Mouse (Mus musculus) splenic B cell, adult 2 months (primary cell): ENCODE results near the gene Gm20219.

ENCODE experiments used
- DNase-seq: peaks from one replicate; pipeline ENCODE4 v3.0.0-alpha.2; 2011; ENCODE audit warnings: low read depth, low spot score
- H3K27me3 ChIP-seq: 2 replicates; pipeline ENCODE4 v1.6.1; 2012; ENCODE audit warnings: mild to moderate bottlenecking, low read length, moderate library complexity, mixed read lengths; ENCODE audit not compliant: control insufficient read depth, poor library complexity, insufficient read depth, severe bottlenecking
- H3K36me3 ChIP-seq: 2 replicates; pipeline ENCODE4 v1.6.1; 2012; ENCODE audit warnings: mild to moderate bottlenecking, low read length, moderate library complexity, mixed read lengths; ENCODE audit not compliant: control insufficient read depth, poor library complexity, insufficient read depth, severe bottlenecking

Gene Gm20219

DNA sequence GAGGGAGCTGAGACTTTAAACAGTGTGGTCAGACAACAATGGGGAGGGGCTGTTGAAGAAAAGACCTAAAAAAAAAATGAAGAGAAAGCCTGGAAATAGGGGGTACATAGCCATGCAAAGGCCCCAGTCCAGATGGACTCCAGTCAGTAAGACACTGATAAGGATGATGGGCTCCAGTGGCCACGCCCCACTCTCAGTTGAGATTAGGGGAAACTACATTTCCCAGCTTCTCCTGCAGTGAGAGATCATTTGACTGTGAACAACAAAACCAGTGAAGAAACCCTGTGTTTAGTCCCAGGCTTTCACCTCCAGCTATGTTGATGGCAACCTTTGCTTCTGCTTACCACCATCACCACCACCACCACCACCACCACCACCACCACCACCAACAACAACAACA lies 8.2 kb downstream of the Gm20219 start:
- H3K27me3 ChIP-seq: no peaks in the 10 kb centered on the region
- no peaks in the 10 kb centered on the region for H3K36me3 ChIP-seq
- no peak for DNase-seq

DNA sequence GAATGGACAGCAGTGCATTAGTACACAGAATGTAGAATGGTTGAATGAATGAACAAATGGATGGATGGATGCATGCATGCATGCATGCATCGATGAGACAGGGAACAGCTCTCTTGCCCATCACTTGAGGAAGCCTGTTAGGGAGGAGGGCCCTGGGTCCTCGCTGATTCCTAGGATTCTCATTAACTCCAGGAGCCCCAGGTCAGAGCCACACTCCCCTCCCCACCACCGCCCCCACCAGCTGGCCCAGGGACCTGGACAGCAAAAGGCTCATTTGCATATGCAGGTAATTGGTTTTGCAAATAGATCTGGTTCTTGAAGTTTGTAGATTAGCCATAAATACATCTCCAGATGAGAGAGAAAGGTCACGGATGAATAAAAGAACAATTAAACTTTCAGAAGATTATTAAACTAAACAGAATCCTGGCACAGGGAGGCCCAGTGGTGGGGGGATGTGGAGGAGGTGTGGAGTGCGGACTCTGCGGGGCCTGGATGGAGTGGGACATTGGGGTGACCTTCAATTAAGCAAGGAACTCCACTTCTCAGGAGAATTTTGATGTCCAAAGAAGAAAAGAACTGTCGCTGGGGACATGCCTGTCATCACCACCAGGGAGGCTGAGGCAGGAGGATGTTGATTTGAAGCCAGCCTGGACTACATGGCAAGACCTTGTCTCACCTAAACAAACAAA lies 9.3 kb downstream of the Gm20219 start:
- H3K36me3 ChIP-seq: no peaks in the 10 kb centered on the region
- DNase-seq: no peak
- H3K27me3 ChIP-seq: no peaks in the 10 kb centered on the region

DNA sequence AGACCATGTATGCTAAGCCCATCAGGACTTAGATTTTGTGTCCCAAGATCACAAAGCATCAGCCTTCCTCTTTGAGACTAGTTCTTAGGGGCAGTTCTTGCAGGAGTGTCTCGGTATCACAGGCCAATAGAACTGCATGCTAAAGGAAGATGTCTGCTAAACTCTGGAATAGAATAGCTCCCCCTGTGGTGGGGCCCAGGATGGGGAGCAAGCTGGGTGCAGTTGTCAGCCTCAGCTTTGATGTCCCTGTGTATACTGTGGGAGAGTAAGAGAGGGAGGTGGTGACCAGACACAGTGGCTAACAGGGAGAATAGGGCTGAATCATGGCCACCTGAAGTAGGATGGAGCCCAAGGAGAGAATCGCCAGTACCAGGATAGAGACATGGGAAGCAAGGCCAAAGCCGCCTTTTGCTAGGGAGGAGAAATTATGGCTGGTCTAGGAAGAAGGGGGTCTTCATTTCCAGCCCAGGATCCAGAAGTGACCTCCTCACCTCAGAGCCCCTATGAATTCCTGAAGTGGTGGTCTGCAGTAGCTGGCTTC lies 10.4 kb downstream of the Gm20219 start:
- no peak for DNase-seq

DNA sequence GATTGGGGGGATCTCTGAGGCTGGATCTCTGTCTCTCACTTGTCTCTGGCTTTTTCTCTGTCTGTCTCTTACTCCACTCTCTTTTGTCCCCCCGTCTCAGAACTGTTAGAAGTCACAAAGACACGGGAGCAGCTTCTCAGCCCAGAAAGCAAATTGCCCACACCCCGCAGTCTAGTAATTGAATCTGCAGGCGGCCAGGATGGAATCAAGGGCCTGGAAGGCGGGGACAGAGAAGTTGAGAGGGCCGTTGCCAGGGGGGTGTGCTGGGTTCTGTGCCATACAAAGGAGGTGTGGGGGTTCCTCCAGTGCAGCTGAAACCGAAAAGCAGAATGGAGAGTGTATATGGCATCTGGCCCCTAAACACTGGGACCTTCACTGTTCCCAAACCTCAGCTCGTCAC lies 11.5 kb downstream of the Gm20219 start:
- Histone ChIP-seq H3K36me3 (no peaks in the 10 kb centered on the region), H3K27me3 (no peaks in the 10 kb centered on the region)
- no peak for DNase-seq

More for the DNA sequence above, 10.4 kb downstream of the Gm20219 start:
- H3K36me3 ChIP-seq: no peaks in the 10 kb centered on the region
- H3K27me3 ChIP-seq: no peaks in the 10 kb centered on the region

DNA sequence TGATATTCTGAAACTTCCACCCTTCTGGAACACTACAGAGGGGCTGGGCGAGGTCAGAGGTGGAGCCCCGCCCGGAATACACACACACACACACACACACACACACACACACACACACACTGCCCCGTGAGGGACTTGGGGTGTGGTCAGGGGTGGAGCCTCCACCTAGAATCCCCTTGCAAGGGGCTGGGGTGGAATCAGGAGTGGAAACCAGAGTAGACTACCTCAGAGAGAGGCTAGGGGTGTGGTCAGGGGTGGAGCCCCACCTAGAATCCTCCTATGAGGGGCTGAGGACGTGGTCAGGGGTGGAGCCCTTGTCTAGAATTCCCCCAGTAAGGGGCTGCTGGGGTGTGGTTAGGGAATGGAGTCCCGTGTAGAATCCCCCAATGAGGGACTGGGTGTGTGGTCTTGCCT lies 13.6 kb downstream of the Gm20219 start:
- no peaks in the 10 kb centered on the region for H3K36me3 ChIP-seq
- no peak for DNase-seq
- H3K27me3 ChIP-seq: no peaks in the 10 kb centered on the region

DNA sequence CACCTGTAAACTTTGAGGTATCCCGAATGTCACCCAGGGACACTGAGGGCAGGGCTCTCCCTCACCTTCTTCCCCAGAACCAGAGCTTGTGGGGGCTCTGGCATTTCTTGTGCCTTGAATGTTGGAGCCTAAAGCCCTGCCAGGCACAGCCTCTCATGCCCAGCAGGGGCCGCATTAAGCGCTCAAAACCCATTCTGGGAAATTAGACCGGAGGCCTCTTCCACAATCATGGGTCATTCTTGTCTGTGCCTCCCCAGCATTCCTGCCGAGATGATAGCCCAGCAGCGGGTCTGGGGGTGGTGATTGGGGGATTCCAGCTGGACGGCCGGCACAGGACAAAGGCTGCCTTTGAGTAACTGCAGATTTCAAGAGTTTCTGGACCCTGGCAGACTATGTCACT lies 16.3 kb downstream of the Gm20219 start:
- Histone ChIP-seq H3K36me3 (no peaks in the 10 kb centered on the region), H3K27me3 (no peaks in the 10 kb centered on the region)
- no peak for DNase-seq

DNA sequence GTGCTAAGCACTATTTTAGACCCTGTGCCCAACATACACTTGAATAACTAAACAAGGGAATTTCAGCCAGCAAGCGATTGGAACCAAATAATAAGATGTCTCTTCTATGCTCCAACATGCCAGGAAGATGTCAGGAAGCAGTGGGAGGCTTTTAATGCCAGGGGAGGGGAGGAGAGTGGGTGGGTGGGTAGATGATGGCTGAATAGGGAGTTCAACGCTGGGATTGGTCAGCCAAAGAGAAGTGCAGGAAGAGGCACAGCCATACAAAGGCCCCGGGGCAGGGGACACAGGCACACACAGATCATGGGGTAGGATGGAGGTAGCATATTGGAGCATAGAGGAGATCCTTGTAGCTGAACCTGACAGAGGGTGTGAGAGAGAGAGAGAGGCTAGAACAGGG lies 17.3 kb downstream of the Gm20219 start:
- DNase-seq: no peak
- H3K36me3 ChIP-seq: no peaks in the 10 kb centered on the region
- no peaks in the 10 kb centered on the region for H3K27me3 ChIP-seq

DNA sequence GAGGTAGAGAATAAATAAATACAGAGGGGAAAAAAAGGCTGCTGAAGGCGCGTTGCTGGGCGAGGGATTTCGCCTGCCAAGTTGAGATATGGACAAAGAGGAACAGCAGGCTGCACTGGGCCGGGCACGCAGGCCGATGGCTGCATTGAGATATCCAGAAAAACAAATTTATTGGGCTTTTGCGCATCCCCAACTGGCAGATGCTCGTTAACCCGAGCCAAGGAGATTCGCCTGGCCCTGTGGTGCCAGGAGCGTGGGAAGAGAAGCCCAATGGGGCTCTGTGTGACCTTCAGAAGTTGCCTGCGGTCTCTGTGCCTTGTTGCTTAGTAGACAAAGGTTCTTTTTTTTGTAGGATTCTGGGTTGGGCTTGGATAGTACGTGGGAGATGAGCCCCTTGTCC lies 18.0 kb downstream of the Gm20219 start:
- Histone ChIP-seq H3K36me3 (no peaks in the 10 kb centered on the region), H3K27me3 (no peaks in the 10 kb centered on the region)
- DNase-seq: no peak

DNA sequence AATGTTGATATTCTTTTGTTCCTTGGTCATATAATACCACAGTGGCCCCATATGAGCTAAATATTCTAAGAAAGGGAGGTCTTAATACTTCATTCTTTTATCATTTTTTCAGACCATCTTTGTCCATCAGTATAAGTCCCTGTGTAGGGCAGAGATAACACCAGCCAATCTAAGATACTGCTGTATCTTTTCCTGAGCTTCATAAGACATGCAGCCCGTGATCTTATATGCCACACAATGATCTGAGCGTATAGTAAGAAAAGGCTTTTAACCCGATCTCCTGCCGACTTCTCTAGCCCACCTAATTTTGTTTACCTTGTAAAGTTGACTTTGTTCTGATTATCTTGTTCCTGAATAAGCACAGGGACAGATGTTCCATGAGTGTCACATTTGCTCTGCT lies 29.2 kb downstream of the Gm20219 start:
- Histone ChIP-seq H3K36me3 (no peaks in the 10 kb centered on the region), H3K27me3 (no peaks in the 10 kb centered on the region)
- DNase-seq: no peak

DNA sequence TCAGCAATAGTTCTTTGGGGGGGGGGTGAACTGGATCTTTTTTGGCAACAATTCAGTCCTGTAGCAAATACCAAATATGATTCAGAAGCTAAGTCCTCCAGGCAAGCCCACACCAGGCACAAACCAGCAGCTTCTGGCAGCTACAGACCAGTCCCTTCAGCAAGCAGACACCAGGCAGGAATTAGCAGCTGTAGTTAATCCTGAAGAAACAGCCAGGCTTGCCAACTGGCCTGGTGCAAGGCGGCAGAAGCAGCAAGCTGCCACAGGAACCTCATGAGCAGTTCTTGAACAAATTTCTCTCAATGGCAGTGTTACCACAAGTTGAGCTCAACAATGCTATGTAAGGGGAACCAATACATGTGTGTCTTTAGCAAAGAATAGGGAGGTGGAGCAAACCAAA lies 31.4 kb downstream of the Gm20219 start:
- H3K36me3 ChIP-seq: no peaks in the 10 kb centered on the region
- DNase-seq: no peak
- no peaks in the 10 kb centered on the region for H3K27me3 ChIP-seq

DNA sequence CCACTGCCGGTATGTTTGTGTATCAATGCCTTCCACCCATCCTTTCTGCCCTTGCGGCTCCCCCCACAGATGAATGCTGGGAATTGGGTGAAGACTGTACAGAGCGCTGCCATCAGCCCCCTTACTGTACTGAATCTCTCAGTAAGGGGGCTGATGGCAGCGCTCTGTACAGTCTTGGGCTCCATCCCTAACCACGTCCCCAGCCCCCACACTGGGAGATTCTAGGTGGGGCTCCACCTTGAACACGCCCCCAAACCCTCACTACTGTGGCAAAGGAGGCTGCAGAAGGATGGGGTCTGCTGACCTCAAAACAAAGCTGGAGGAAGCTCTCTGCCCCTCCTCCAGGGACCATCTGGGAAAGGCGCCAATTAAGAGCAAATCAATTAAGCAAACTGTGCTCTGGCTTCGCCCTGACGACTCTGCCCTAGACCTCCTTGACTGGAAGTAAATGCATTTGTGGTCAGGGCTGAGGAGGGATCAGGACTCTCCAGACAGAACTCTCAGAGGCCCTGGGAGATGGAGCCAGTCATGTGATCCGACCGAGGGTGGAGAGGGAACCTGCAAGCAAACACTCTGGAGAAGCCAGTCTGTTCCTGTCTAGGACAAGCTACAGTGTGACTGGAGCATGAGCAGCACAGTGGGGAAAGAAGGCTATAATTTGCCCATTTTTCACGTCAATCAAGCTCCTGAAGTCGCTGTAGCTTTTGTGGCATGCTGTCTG lies 38.3 kb downstream of the Gm20219 start:
- H3K36me3 ChIP-seq: no peaks in the 10 kb centered on the region
- no peak for DNase-seq
- no peaks in the 10 kb centered on the region; the same call in 1 of the 2 replicates for H3K27me3 ChIP-seq

DNA sequence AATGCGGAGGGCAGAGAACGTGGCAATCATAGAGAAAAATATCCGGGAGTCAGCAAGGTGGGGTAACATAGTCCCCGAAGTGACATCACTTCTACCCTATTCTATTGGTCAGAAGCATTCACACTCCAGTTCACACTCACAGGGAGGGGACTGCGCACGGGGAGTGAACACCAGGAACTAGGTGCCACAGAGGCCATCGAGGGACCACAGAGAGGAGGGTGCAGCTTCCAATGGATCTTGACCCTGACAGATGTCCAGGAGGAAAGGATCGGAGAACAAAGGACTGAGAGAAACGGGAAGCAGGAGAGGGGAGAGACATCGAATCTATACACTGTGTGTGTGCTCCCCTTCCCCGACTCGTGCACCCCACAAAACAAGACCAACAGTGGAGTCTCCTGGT lies 39.3 kb downstream of the Gm20219 start:
- no peaks in the 10 kb centered on the region for H3K36me3 ChIP-seq
- H3K27me3 ChIP-seq: no peaks in the 10 kb centered on the region; the same call in 1 of the 2 replicates
- DNase-seq: no peak

DNA sequence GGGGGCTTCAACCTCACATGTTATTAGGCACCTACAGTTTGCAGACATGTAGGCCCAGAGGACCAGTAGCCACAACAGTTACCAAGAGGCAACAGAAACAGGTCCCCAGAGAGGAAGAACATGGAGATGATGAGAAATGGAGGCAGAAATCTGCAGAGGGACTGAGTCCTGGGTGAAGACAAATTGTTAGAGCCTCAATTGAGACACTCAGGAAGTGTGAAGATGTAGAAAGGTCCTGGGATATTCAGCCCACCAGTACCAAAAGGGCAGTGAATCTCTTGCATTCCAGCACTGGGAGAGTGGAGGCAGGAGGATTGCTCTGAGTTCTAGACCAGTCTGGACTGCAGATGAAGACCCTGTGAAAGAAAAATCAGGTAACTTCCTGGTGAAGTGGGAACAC lies 39.9 kb downstream of the Gm20219 start:
- Histone ChIP-seq H3K27me3 (no peaks in the 10 kb centered on the region; the same call in 1 of the 2 replicates), H3K36me3 (no peaks in the 10 kb centered on the region)
- no peak for DNase-seq

DNA sequence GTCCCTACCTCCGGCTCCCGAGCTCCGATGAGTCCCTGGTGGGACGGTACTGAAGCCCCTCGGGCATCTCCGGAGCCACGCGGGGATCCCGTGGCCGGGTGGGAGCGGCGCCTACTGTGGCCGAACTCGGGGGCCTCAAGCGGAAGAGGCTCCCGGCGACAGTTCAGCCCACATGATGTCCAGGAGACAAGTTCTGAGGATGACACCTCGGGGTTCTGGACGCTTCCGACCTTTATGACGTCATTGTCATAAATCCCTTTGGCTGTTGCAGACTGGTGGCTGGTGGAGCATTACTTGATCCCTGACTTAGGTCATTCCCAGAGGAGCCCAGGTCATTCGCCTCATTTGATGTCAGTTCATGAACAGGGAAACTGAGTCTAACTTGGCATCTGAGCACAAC lies 41.9 kb downstream of the Gm20219 start, which contains the start of gene Znrf4:
Znrf4 (minus strand) TSS at position 122 of the 400 bp plus-strand sequence.
- Histone ChIP-seq H3K36me3 (no peaks in the 10 kb centered on the region), H3K27me3 (no peaks in the 10 kb centered on the region; the same call in 1 of the 2 replicates)
- no peak for DNase-seq

DNA sequence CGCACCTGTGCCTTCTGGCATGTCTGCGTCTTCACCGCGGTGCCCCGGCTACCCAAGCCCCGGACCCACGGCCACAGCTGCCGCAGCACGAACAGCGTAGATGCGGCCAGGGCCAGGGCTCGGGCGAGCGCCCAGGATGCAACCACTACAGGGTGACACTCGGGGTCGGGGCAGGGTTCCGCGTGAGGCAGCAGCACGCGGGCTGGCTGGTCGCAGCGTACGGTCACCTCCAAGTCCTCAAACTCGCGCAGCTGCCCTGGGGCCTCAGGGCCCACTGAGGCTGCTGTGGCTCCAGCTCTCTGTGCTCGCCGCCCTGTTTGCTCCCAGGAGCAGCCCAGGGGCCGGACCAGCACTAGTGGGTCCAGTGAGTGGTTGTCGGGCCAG lies 42.5 kb downstream of the Gm20219 start:
- Histone ChIP-seq H3K27me3 (no peaks in the 10 kb centered on the region; the same call in 1 of the 2 replicates), H3K36me3 (no peaks in the 10 kb centered on the region)
- DNase-seq: no peak
